Mouse (Mus musculus): ENCODE data around the gene Strada.
"Not testable (repeated sequence)": the region's sequence is repeated elsewhere in the genome, so short reads cannot be mapped to it uniquely, and the experiment has no call there.

The Strada gene

GRCm38 (mm10) chr11:106154770-106155169 is 47.2 kb downstream of the Strada start:
- peak; percentile 39 to 42 for DNase-seq

GRCm38 (mm10) chr11:106154091-106154490 is 47.9 kb downstream of the Strada start:
- DNase-seq, result no peak

- DNase-seq, result no peak
Observed at GRCm38 (mm10) chr11:106152132-106152531, 49.8 kb downstream of the Strada start.

- no peak for DNase-seq
Observed at GRCm38 (mm10) chr11:106151219-106151618, 50.7 kb downstream of the Strada start.

GRCm38 (mm10) chr11:106134580-106135528 is 67.1 kb downstream of the Strada start:
- peak; percentile 78 to 83 for DNase-seq

- no peak for DNase-seq
Observed at GRCm38 (mm10) chr11:106132516-106132915, 69.5 kb downstream of the Strada start.

- DNase-seq, result no peak
Observed at GRCm38 (mm10) chr11:106129477-106129876, 72.5 kb downstream of the Strada start.

- not testable (repeated sequence) for DNase-seq
Observed at GRCm38 (mm10) chr11:106126727-106127373, 75.1 kb downstream of the Strada start.

- no peak for DNase-seq
Observed at GRCm38 (mm10) chr11:106125827-106126226, 76.1 kb downstream of the Strada start.

- no peak for DNase-seq
Observed at GRCm38 (mm10) chr11:106124784-106125183, 77.2 kb downstream of the Strada start.

- peak; percentile 24 to 28 for DNase-seq
Observed at GRCm38 (mm10) chr11:106122736-106123135, 79.2 kb downstream of the Strada start.

GRCm38 (mm10) chr11:106122221-106122620 is 79.7 kb downstream of the Strada start:
- no peak for DNase-seq

Data from kidney, adult 8-10 months (tissue).